Mouse (Mus musculus): ENCODE results near the gene Gm37240.

Gene Gm37240

DNA sequence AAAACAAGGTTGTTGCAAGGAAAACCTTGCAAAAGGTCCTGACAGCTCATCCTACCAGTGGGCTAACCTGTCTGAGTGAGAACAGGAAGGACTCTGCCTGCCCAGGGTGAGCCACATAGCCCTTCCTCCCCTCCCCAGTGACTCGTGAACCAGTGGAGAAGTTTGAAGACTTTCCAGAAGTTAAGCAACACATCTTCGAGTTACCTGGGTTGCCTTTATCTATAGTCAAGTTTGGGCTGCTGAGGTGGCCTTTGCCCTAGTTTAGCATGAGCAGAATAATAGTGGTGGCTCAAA is 252.2 kb downstream of the Gm37240 start:
- DNase-seq (ENCODE audit: low spot score in 2 of 2): no peak

DNA sequence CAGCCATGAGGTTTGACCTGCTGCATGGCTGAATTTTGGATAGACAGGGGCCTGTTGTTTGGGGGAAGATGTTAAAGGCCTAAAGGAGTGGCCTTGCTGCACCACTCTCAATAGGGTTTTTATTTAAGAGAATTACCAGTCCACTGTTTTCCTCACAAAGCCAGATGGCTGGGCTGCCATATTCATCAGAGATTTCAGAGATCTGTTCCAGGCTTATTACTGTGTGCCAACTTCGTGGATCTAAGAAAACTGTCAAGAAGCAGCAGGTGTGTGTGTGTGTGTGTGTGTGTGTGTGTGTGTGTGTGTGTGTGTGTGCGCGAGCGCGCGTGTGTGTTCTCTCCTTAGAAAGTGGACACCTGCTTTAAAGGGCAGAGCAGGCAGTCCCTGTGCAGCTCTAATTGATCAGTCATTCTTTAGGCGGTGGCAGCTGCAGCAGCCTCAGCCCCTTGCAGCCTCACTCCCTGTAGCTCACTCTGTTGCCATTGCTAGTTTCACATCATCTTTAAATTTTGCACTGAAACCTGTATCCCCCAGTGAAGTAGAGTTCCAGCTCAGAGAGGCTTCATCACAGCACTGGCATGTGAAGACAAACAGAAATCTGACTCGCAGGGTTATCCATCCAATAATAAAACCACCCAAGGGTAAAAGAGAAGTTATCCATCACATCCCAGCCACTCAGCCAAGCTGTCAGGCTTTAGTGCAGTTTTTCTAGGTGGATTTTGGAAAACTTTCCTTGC is 252.8 kb downstream of the Gm37240 start:
- no peak for DNase-seq (ENCODE audit: low spot score in 2 of 2)

DNA sequence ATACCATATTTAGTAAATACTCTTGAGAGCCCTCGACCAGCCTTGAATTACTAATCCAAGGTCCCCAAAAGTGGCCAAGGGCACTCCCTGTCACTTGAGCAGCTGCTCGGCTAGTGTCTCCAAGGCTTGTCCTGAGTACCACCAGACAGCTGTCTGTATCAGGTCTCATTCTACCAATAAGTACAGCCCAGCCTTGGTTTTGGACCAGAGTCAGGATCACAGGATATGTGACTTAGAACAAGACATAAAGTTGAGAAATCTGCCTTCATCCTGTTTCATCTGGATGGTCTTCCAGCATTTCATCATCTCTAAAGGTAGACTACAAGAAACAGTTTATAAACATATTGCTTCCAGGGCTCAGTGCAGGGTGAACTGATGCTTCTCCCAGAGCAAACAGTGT is 253.6 kb downstream of the Gm37240 start:
- DNase-seq (ENCODE audit: low spot score in 2 of 2): no peak

DNA sequence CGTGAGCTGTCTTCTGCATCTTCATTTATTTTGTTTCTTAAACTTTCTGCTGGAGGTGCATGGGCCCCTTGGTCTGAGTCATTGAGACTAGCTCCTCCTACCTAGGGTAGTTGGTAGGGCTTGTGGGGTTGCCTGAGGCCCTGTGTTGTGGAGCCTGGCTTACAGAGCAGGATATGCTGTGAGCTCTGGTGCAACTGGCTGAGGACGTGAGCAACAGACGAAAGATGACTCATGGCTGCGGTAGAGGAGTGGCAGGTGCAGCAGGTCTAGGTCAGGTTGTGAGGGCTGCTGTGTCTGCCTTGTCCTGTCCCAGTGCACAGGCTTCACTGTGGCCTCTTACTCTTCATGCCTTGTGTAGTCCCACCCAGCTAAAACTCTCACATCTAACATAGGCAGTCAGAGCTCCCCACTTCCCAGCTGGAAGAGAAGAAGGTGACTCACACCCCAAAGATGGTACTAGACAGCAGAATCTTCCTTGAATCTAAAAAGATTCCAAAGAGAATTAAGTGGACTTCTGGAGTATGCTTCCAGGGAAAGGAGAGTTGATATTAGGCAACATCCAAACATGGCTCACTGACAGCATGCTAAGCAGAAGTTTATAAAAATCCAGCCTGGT is 257.3 kb downstream of the Gm37240 start:
- no peak for DNase-seq (ENCODE audit: low spot score in 2 of 2)

DNA sequence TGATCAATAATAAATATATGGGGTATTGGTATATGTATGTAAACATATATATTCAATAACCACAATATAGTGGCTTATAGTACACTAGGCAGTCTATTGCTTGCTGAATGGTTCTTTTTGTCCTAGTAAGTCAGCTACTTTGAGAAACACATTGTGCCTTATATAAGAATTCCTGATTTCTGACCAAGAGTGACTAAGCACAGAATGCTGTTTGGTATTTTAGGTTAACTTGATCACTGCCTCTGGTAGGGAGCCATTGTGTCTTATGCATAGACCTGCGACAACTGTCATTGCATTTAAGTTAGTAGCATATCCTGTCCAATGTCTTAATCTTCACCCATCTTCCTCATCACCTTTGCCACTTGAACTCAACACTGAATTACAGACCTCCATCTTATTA is 267.6 kb downstream of the Gm37240 start:
- DNase-seq (ENCODE audit: low spot score in 2 of 2): no peak

DNA sequence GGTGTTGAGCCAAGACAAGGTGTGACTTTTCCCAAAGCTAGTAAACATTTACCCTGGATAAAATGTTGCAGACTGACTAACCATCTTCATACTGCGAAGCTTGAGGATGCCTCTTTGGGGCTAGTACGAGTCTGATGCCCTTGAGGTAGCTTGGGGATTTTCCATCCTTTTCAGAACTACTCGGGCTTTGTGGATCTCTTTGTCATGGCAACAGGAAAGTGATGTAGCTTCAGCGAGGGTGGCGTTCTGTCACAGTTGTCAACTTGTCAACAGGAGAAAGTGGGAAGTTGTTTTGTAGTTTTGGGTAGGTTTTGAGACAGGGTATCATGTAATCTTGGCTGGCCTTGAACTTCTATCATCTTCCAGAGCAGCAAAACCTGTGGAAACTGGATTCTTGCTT is 268.0 kb downstream of the Gm37240 start:
- no peak for DNase-seq (ENCODE audit: low spot score in 2 of 2)

DNA sequence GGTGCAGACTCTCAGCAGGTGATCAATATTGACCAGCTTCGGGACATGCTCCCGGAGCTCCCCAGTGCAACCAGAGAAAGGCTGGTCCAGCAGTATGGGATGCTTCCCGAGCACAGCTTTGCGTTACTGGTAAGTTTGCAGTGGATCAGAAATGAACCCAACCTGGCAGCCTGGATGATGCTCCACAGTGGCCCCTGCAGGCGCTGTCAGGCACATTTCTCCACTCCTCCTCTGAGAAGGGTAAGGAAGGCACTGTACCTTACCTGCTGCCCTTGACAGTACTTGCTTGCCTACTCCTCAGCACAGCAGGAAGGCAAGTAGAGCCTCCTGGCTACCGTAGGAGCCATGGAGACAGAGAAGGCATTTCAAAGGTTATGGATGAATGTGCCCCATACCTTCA is 268.4 kb downstream of the Gm37240 start:
- no peak for DNase-seq (ENCODE audit: low spot score in 2 of 2)

DNA sequence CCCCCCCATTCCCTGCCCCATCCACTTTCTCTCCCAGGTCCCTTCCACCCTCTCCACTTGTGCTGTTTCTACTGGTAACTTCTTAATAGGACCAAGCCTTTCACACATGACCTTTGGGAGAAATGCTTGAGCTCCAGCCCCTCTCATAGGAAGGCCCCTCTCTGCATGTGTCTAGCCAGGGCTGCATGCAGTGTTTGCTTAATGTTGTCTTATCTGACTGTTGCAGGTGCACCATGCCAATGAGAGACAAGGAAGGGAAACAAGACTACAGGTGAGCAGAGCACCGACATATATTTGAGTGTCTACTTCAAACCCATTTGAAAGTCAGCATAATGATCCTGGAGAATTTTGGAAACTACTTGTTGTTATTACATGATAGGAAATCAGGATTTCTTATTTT is 270.9 kb downstream of the Gm37240 start:
- DNase-seq (ENCODE audit: low spot score in 2 of 2): no peak

DNA sequence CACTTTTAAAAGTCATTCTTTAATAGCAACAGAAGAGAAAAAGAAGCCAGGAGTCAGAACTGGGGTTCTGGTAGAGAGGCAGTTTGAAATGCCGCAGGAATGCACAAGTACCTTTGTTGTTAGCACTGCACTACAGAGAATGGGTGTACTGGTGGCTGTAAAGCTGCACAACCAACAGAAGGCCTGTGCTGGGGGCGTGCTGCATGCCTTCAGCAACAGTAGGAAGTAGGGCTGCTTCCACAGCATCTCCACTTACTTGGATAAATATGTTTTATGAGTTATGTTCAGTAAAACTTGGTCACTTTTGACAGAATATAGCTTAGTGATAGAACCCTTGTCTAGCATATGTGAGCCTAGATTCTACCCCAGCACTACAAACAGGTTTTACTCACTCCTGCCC is 279.6 kb downstream of the Gm37240 start:
- no peak for DNase-seq (ENCODE audit: low spot score in 2 of 2)

DNA sequence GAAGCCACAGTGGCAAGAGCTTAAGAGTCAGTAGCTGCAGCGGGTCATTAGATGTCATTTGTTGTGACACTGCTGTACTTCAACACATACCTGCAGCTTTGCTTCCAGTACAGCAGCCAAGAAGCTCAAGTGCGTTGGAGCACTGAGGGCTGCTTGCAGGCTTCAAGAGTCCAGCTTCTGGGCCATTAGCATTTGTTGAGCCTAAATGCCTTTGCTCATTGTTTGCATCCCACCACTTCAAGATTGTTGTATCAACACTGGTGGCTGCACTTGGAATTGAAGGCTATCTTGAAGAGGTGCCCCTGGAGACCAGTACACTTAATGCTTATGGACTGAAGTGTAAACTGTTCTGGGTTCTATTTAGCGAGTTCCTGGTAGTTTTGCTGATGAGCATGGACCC is 280.4 kb downstream of the Gm37240 start:
- no peak for DNase-seq (ENCODE audit: low spot score in 2 of 2)

DNA sequence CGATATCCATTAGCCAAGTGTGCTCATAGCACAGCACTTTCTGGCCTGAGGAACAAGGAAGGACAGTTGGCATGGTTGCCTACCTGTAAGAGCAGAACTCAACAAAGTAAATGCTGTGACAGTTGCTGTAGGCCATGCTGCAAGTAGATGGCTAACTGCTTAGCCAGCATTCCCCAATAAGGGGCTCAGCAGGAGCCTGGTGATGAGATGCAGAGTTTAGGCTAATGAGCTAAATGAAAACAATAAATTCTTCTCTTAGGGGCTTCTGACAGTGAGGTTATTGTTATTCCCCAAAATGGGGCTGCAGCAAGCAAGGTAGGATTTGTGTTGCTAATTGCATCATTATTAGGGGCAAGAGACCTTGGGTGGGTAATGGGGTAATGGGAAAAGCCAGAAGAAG is 283.5 kb downstream of the Gm37240 start:
- DNase-seq (ENCODE audit: low spot score in 2 of 2): no peak

DNA sequence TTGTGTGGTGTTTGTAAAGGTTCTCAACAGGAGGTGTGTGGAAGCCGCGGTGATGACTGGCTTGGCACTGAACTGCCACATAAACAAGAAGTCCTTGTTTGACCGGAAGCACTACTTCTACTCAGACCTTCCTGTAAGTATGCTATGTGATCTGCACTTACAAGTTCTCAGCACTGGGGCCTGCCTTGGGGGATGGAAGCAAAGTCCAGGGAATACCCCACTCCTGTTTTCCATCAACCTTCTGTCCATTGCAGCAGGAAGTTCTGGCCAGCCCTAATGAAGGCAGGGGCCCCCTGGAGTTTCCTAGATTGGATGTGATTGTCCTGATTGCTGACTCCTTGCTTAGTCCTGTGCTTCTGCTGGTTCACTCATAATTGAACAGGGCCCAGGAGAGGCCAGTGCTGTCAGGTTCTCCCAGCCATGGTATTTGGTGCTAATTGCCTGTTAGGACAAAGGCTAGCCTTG is 285.4 kb downstream of the Gm37240 start:
- DNase-seq (ENCODE audit: low spot score in 2 of 2): no peak

DNA sequence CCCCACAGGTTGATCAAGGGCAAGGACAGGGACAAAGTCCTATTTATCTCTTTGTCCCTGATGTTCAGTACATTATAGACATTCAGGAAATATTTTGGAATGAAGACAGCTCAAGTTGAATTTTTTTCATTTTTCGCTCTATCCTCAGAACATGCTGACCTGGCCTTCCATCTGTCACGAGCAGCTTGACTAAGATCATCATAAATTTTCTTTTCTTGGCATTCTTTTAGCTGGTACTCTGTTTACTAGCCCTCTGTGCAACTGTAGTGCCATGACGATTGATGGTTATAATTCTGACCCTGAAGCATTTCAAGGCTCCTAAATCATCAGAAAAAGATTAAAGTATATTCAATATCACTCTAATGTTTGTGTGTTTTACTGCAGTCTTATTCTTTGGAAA is 287.8 kb downstream of the Gm37240 start:
- DNase-seq (ENCODE audit: low spot score in 2 of 2): no peak

DNA sequence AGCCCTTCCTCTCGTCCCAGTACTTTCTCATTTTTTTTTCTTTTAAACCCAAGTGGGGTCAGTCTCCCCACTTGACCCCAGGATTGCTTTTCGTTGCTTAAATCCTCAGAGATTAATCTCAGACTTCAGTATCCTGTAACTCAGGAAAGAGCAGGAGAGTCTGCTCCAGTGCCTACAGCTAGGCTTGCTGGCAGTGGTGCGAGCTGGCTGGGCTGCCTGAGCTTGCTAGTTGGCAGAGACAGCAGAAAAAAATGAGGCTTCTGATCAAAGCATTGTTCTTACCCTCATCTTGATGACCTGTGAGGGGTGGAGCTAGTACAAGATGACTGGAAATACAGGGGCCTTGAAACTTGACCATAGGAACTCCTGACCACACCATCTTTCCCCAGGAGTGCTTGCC is 292.9 kb downstream of the Gm37240 start:
- DNase-seq (ENCODE audit: low spot score in 2 of 2): no peak

DNA sequence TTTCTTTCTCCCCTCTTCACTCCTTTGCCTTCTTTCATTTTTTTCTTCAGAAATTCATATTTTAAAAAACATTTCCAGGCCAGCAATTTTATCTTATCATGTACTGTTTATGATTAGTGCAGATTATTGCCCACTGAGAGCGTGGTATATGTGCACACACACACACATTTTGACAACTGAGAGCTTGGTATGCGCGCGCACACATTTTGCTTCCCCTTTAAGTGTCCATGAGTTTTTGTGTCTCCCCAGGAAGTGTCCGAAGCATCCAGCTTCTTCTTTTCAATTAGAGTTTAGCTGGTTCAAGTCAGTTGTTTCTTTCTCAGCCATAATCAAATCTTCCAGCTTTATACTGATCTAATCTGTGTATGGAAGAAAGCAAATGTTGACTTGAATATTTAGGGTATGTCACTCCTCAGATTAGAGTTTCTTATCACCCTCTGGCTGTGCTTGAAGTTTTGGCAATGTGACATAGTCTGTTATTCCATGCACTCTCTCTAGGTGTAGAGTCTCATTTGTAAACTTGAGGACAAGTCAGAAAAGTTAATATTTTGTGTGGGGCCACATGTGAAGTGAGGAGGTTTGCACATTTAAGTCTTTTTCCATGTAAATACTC is 294.6 kb downstream of the Gm37240 start:
- DNase-seq (ENCODE audit: low spot score in 2 of 2): no peak

DNA sequence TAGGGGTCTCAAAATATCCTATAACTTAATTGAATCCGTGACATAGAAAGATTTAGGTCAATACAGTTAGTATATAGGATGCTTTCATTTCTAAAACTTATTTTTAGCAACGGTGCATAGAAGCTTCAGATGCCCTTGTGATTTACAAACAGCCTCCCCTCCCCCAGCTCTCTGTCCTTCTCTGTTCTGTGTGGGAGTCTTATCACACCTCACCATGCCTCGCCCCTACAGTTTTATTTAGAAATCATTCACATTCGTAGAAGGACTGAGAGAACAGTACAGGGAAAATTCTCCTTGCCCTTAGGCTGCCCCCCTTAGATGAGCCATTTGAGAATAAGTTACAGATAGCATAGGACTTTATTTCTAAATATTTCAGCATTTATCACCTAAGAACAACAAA is 295.3 kb downstream of the Gm37240 start:
- DNase-seq (ENCODE audit: low spot score in 2 of 2): no peak

DNA sequence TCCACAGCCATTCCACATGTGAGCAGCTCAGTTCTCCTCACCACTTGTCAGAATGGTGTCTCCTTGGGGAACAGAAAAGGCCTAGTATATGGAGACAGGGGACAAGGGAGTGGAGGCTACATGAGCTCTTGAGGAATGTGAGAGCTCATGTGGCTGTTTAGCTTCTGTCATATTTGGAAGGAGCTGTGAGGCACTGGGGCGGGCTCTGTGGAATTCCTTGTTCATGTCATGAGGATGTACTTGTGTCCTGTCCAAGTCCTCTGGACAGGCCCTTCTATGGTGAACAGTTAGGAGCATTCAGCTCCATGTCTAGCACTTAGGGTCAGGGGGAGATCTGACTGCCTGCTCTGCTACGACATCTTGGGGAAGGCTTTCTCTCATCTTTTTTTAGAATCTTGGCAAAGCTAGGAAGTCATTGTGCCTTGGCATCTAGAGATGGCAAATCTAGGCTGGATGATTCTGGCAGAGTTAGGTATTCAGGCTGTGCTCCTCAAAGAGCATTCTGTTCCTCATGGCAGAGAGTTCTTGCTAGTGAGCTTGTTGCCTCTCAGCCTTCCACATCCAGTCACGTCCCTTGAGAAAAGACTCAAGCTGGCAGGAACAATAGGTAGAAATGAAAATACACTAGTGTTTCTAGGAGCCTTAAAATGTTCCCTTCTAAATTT is 297.1 kb downstream of the Gm37240 start:
- peak in 1 of 2 experiments; percentile 28 for DNase-seq (ENCODE audit: low spot score in 2 of 2)

DNA sequence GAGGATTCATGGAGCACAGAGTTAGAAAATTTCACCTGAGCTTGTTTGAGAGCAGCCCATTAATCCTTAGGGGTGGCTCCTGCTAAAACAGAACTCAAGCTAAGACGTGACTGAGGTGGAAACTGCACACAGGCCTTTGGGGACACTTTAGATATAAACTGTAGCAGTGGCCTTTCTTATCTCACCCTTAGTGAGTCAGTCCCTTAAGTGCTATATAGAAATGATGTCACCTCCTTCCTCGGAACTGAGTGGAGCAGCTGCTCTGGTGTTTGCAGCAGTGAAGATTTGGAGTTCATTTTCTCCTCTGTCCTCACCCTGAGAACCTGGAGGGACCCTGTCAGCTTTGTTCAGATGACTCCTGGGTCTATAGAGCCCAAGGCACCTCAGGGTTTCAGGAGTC is 298.6 kb downstream of the Gm37240 start:
- no peak for DNase-seq (ENCODE audit: low spot score in 2 of 2)

DNA sequence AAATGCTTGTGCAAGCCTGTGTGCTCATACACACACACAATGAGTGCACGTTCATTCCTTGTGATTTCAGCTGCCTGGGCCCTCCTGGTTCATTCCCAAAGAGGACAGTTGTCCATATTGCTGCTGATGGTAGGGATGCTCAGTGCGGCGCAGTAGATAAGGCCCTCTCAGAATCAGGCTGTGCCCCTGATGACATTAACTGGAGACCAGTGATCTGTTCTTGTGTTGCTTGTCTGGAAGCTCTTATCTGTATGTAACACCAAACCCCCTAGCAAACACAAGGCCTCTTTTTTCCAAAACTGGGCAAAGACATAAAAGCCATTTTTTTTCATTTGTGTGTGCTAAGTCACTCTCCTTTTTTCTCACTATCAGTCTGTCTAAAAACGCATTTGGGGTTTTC is 302.4 kb downstream of the Gm37240 start:
- no peak for DNase-seq (ENCODE audit: low spot score in 2 of 2)

DNA sequence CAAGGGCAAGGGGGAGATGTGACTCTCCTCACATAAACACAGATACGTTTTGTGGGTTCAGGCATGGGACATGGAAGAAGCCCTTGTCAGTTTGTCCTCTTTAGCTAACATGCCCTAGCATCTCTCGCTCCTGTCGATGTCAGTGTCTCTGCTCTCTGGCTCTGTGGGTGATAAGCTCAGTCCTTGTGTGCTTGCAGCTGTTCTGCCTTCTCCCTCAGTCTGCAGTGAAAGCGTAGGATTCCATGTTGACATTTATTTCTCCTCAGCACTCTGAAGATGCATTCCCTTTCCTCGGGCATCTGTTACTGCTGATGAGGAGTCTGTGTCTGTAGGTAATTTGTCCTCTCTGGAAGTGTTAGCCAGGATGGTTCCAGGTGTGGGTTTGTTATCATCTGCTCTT is 304.1 kb downstream of the Gm37240 start:
- DNase-seq (ENCODE audit: low spot score in 2 of 2): no peak

DNA sequence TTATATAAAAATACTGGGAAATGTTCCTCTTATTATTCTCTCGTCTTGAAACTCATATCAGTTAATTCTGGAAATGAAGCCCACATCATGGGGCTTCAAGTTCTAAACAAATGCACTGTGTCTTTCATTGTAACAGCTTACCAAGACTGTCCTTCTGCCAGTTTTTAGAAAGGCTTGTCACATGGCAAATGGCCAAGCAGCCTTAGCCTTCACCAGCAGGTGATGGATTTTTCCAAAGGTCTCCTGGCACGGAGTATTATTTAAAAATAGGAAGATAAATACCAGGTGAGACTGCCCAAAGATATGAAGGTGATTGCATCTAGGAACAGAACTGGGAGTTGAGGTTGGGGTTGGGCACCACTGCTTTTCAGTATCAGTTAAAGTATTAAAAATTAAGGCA is 304.6 kb downstream of the Gm37240 start:
- no peak for DNase-seq (ENCODE audit: low spot score in 2 of 2)

DNA sequence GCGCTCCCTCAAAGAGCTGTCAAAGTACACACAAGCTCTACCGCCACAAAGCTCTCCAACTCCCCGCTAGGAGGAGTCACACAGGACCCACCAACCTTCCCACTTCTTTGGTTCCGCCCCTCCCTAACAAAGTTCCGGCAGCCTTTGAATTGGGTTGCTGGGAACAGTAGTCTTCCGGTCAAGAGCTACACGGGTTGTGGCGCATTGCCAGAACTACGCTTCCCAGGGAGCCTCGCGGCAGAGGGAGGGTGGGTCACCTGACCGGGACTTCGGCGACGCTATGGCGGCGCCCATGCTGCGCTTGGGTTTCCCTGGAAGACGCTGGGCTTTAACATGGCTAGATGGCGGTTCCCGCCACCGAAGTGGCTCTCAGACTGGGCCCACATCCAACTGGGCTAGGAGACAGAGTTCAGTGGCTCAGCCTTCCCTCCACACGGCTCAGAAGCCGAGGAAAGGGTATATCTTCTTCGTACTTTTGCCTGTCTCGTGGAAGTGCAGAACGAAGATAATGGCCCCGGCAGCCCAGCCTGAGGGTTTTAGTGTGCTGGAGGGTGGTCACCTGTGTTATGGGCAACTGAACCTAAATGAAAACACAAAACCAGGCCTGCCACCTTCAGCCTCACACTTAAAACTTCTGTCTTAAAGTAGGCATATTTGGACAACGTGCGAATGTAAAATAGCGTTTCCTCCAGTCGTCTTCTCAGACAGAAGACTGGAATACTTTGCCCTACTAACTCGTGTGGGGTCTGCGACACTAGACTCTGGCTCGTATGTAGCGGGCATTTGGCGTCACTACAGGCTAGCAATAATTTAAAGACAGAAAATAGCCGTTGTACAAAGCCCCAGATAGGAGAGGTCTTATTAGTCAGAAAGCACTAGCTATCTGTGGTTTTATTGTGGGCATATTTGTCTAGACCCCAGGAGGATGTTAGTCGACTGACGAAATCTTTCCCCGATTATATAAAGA is 313.2 kb downstream of the Gm37240 start, which contains the start of gene Gatb:
Gatb (plus strand) TSS at position 256 of the 967 bp plus-strand sequence.
- DNase-seq (ENCODE audit: low spot score in 2 of 2): peak; percentile 99

Data from heart, adult 9 months (tissue).